Mouse (Mus musculus) cerebellum, adult 2 months (tissue): ENCODE data around the gene Lmod2.

Experiments used
- CTCF ChIP-seq: fragments of 200-500 bp; IDR thresholded peaks from 2 replicates; pipeline ENCODE4 v1.5.1; 2011; ENCODE audit warnings: low read depth, mild to moderate bottlenecking, control low read depth, low read length, moderate library complexity, borderline replicate concordance; ENCODE audit not compliant: insufficient read depth
- POLR2A ChIP-seq: fragments of 200-500 bp; IDR thresholded peaks from 2 replicates; pipeline ENCODE4 v1.6.1; 2011; ENCODE audit warnings: low read length, control low read depth, borderline replicate concordance; ENCODE audit not compliant: insufficient read depth

DNA sequence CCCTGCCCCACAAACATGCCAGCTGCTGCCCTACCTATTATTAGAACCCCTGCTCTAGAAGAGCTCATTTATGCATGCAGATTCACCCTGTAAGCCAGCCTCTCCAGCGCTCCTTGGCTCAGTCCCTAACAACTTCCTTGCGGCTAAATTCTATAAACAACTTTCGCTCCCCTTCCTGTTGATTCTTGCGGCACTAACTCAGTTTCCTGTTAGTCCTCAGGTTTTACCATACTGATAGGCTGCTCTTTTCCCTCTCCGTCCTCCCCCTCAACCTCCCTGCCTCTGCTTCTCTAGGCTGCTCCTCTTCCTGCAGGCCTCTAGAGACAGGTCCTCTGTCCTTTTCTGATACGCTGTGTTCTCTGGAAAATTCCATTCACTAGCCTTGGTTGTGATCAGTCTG lies 26.4 kb upstream of the Lmod2 start:
- TF ChIP-seq CTCF, result no peak
- TF ChIP-seq POLR2A, result no peak
